Mouse (Mus musculus): ENCODE measurements at regions not wholly inside any gene's neighbourhood (a gene's known extent, or its start where the extent isn't known, plus 50 kb on each side); places are given as distances from the start of the nearest gene placed in this dataset. TPM values are rescaled to one million over a fixed set of nuclear protein-coding genes. Genes with fewer than 3 reads are reported as not detected.

GRCm38 (mm10) chr1:46963973-46964727 is 71.5 kb upstream of the Slc39a10 start:
- H3K27ac ChIP-seq (replicated peaks): no peak overlapping the region
- no peak overlapping the region for H3K9ac ChIP-seq (ENCODE audit: low read length)
- no peaks in the 10 kb centered on the region for H3K4me1 ChIP-seq (replicated peaks; ENCODE audit: control insufficient read depth, insufficient read depth)
- no peaks in the 10 kb centered on the region; the same call in 1 of the 2 replicates for H3K9me3 ChIP-seq (ENCODE audit: control insufficient read depth, low read length)
- H3K36me3 ChIP-seq (ENCODE audit: control insufficient read depth, insufficient read depth, low read length): no peaks in the 10 kb centered on the region
- TF ChIP-seq EP300 (optimal IDR thresholded peaks at IDR 0.05) (no peak), CTCF (IDR thresholded peaks at IDR 0.05; ENCODE audit: low read depth) (no peak)
- H3K27me3 ChIP-seq (ENCODE audit: control insufficient read depth, insufficient read depth, low read length): no peaks in the 10 kb centered on the region
- no peak overlapping the region for H3K4me2 ChIP-seq (replicated peaks; ENCODE audit: low read depth)
- DNase-seq (ENCODE audit: low spot score): no peak
- no peak overlapping the region for H3K4me3 ChIP-seq (ENCODE audit: low read depth, low read length)
- 71% methylated on average over 5 of the region's 5 CpGs for WGBS
- no peak for ATAC-seq (ENCODE audit: low FRiP score, low TSS enrichment)

Small RNAs in the stretch of these regions (microRNA-seq; reads per million reads assigned to microRNA genes)
- gene Mir6350: not detected
